Mouse (Mus musculus): ENCODE measurements around the gene Fez2.

The Fez2 gene

GRCm38 (mm10) chr17:78417381-78418281, at the start of gene Fez2:
TSS of gene Fez2 (minus strand) at chr17:78418152.
- DNase-seq (ENCODE audit: low read depth, low spot score) = peak; percentile 84

- no peak for DNase-seq (ENCODE audit: low read depth, low spot score)
Observed at GRCm38 (mm10) chr17:78465500-78465899, 47.5 kb upstream of the Fez2 start.

GRCm38 (mm10) chr17:78465071-78465470, 47.1 kb upstream of the Fez2 start:
- DNase-seq (ENCODE audit: low read depth, low spot score) = no peak

GRCm38 (mm10) chr17:78460140-78460539, 42.2 kb upstream of the Fez2 start:
- DNase-seq (ENCODE audit: low read depth, low spot score) = peak; percentile 5

GRCm38 (mm10) chr17:78455556-78455955, 37.6 kb upstream of the Fez2 start:
- no peak for DNase-seq (ENCODE audit: low read depth, low spot score)

GRCm38 (mm10) chr17:78455114-78455513, 37.2 kb upstream of the Fez2 start:
- DNase-seq (ENCODE audit: low read depth, low spot score) = peak; percentile 71

GRCm38 (mm10) chr17:78454189-78454977, 36.4 kb upstream of the Fez2 start:
- no peak for DNase-seq (ENCODE audit: low read depth, low spot score)

- no peak for DNase-seq (ENCODE audit: low read depth, low spot score)
Observed at GRCm38 (mm10) chr17:78453529-78453928, 35.6 kb upstream of the Fez2 start.

- DNase-seq (ENCODE audit: low read depth, low spot score) = no peak
Observed at GRCm38 (mm10) chr17:78451886-78452285, 33.9 kb upstream of the Fez2 start.

- no peak for DNase-seq (ENCODE audit: low read depth, low spot score)
Observed at GRCm38 (mm10) chr17:78451332-78451793, 33.4 kb upstream of the Fez2 start.

- no peak for DNase-seq (ENCODE audit: low read depth, low spot score)
Observed at GRCm38 (mm10) chr17:78449635-78450197, 31.8 kb upstream of the Fez2 start.

- DNase-seq (ENCODE audit: low read depth, low spot score) = no peak
Observed at GRCm38 (mm10) chr17:78444826-78445225, 26.9 kb upstream of the Fez2 start.

- DNase-seq (ENCODE audit: low read depth, low spot score) = no peak
Observed at GRCm38 (mm10) chr17:78440771-78441170, 22.8 kb upstream of the Fez2 start.

GRCm38 (mm10) chr17:78437161-78437560, 19.2 kb upstream of the Fez2 start:
- no peak for DNase-seq (ENCODE audit: low read depth, low spot score)

GRCm38 (mm10) chr17:78435661-78436060, 17.7 kb upstream of the Fez2 start:
- no peak for DNase-seq (ENCODE audit: low read depth, low spot score)

GRCm38 (mm10) chr17:78434746-78435145, 16.8 kb upstream of the Fez2 start:
- DNase-seq (ENCODE audit: low read depth, low spot score) = peak; percentile 52

GRCm38 (mm10) chr17:78430374-78430773, 12.4 kb upstream of the Fez2 start:
- DNase-seq (ENCODE audit: low read depth, low spot score) = peak; percentile 23

GRCm38 (mm10) chr17:78429051-78429450, 11.1 kb upstream of the Fez2 start:
- DNase-seq (ENCODE audit: low read depth, low spot score) = no peak

- no peak for DNase-seq (ENCODE audit: low read depth, low spot score)
Observed at GRCm38 (mm10) chr17:78425026-78425425, 7.1 kb upstream of the Fez2 start.

- DNase-seq (ENCODE audit: low read depth, low spot score) = no peak
Observed at GRCm38 (mm10) chr17:78419216-78419615, 1.3 kb upstream of the Fez2 start.

- DNase-seq (ENCODE audit: low read depth, low spot score) = no peak
Observed at GRCm38 (mm10) chr17:78415255-78415654, 2.7 kb downstream of the Fez2 start.

GRCm38 (mm10) chr17:78409900-78410299, 8.1 kb downstream of the Fez2 start:
- no peak for DNase-seq (ENCODE audit: low read depth, low spot score)
